Mouse (Mus musculus) kidney, adult 11 months (tissue): Measurements from ENCODE around the gene Epn3.

Experiments
- DNase-seq: peaks from one replicate; pipeline ENCODE4 v3.0.0; 2022

The Epn3 gene

DNA sequence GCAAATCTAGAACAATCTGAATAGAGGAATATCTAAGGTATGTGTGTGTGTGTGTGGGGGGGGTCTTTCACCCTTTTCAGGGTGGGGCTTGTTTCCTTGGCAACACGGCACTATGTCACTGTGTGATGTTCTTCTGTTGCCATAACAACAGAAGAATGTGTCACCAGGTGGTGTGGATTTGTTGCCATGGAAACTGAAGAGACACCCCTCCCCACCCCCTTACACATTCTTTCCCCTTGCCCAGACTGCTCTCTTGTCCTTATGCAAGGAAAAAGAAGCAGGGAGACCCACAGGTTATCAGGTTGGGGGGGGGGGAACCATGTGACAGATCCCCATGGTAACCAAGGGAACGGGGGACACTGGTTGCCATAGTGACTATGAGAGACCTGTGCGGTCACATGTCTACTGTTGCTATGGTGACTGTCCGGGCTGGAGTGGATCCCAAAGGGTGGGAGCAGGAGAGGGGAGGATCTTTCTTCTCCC is 31.2 kb downstream of the Epn3 start:
- no peak for DNase-seq

DNA sequence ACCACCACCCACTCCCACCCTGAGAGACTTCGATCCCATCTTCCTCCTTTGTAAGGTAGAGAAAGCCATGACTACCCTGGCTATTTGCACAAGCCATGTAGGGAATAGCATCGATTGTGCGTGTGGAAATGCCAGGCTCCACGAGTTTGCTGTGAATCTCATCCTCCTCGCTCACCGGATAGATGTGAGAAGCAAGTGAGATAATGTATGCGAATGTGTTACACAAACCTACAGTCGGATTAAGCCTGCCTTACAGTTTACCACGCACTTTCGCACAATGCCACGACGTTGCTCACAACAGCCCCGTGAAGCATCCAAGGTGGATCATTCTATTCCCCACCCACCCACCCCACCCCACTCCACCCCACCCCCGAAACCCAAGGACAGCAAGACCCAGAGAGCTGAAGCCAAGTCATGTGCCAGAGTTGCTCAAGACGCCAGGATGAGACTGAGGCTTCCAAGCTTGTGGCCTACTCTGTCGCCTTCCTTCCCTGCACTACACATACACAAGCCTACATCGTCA is 33.4 kb downstream of the Epn3 start:
- no peak for DNase-seq

DNA sequence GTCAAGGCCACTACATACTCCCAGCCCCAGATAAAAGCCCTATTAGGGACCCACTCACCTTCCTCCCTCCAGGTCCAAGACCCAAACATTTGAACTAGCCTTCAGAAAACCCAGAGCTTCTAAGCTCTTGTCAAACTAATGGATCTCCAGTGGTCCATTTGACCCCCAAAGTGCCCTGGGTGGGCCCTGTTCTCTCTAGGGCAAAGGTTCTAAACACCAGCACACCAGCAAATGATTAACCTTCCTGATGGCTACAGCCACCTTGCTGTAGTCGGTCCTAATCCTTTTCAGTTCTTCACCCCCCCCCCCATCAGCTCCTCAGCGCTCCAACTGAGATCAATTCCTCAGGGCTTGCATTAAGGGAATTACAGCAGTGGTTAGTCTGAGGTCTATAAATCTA is 35.6 kb downstream of the Epn3 start:
- DNase-seq: peak; percentile 58

DNA sequence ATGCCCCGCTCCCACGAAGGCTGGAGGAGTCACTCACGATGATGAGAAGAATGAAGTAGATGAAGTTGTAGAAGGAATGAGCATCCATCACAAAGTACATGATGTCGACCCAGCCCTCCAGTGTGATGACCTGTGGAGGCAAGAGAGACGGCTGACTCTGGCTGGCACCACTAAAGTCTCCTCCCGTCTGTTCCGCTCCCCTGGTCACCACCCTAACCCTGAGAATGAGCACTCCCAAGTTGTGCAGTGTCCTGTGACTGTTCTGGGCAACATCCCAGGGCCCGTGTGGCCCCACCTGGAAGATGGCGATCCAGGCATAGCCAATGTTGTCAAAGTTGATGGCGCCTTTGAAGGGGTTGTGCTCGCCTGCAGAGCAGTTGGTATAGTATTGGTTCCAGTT is 37.9 kb downstream of the Epn3 start:
- DNase-seq: peak; percentile 74

DNA sequence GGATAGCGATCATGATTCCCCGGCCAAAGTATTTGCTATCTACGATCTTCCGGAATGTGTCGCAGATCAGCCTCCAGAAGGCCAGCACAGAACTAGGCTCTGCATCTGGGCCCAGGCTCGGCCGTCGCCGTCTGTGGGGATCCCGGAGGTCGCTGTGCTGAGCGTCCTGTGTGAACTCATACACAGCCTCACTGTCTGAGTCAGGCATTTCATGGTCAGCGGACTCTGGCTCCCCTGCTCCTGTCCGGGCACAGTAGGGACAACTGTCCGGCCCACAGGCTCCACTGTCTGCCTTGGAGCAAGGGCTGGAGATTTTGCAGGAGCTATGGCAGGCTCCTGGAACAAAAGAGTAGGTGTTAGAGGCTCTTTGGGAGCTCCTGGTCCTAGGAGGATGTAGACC is 42.8 kb downstream of the Epn3 start:
- DNase-seq: no peak

DNA sequence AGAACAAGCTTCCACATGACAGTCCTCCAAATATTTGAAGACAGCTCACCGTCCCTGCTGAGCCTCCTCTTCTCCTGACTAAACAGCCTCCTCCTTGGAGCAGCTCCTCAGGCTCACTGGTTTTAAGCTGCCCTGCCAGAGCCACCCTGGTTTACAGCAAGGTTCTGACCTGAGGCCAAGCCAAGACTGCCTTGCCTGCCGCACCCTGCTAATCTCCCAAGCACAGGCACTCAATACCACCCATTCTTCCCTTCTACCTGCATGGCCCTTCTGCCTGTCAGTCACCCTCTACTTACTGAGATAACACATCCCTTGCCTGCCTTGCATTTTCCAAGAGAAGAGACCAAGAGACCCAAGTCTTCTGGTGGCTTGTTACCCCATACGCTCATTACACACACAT is 43.4 kb downstream of the Epn3 start:
- DNase-seq: no peak

DNA sequence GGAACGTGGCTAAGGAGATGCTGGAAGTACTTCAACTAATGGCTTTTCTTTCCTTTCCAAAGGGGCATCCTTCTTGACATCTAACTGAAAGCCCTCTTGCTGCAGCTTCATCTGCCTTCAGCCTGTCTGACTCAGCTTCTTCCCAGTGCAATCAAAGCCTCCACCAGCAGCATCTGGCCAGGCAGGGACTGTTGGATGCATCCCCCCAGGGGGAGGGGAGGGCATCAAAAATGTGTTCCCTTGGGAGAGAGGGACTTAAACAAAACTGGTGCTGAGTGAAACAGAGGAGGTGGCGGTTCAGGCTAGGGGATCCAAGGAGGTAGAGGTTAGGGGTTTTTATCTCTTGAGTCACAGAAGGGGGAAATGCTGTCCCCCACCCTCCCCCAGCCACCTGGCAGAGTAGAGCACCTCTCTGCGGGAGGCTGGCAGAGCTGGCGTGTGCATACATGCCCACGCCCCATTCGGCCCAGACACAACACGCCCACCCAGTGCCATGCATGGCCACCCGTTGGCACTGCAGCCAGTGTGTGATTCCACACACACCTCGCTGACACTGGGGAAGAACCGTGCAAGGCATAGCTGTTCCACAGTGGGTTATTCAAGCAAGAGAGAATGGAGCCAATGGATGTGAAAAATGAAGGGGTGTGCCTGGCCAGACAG is 44.5 kb downstream of the Epn3 start:
- DNase-seq: no peak

DNA sequence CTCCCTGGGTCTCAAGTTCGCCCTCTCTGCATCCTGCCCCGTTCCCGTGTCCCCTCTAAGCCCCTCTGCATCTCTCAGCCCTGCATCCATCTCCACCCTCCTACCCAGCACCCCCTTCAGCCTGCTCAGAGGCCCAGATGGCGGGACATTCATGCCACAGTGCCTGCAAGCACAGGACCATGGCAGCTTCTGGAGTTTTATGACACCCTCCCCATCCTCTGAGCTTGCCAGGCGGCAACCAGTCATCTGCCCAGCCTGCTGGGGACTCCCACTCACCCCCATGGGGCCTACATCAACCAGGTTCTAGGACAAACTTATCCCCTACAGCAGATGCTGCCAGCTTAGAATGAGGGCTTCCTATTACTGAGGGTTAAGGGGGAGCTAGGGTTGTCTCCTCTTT is 45.0 kb downstream of the Epn3 start:
- DNase-seq: no peak

DNA sequence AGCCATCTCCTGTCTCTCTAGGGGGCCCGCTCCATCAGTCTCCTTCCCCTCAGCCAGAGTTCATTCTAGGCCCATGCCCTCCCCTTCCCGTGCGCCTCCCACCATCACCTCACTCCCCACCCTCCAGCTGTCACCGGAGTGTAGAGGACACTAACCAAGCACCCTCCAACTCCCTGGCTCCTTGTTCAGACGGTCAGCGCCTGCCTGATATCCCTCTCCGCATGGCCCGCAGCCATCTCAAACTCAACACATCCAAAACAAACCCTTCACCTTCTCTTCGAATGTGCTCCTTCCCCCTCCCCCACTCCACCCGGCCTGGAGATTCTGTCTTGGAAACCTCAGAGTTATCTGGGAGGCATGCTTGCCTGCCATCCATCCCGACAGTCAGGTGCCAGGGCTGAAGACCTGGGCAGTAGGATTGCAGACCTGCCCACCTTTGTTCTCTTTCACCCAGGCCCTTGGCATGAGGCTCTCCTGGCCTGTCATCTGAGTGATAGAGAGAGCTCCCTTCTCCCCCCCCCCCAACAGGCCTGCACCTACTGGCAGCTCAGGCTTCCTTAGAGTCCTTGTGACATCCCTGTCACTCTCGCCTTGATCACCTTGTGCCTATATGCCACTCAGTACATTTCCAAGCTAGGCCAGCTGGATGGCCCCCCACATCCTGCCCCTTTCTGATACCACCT is 48.5 kb downstream of the Epn3 start:
- DNase-seq: no peak

DNA sequence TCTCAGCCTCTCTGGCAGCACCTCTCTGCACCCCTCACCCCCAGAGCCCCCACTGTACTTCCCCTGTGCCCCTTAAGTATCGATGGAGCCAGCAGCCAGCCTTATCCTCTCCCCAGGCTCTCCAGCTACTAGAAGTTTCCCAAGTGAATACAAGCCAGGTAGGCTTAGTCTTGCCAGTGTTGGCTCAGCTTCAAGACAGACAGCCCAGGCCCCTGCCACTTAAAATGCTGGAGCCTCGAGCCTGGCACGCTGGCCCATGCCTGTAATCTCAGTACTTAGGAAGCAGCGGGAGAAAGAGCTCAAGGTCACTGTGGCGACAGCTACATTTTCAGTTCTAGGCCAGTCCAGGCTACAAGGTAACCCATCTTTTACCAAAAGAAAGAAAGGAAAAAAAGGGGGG is 49.9 kb downstream of the Epn3 start:
- no peak for DNase-seq

DNA sequence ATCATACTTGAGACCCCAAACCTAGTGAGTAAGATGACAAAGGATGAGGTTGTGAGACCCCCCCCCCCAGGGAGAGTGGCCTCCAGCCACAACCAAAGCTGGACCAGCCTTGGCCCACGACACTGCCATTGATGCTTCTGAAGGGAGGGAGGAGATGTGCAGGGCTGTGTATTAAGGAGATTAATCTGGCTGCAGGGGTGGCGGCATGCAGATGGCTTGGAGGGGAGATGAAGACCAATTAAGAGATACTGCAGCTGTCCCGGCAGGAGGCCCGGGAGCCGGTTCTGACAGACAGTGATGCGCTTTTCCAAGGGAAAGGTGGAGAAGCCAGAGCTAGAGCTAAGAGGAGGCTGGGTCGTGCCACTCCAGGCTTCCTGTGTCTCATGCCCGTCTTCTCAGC is 50.5 kb downstream of the Epn3 start:
- no peak for DNase-seq

DNA sequence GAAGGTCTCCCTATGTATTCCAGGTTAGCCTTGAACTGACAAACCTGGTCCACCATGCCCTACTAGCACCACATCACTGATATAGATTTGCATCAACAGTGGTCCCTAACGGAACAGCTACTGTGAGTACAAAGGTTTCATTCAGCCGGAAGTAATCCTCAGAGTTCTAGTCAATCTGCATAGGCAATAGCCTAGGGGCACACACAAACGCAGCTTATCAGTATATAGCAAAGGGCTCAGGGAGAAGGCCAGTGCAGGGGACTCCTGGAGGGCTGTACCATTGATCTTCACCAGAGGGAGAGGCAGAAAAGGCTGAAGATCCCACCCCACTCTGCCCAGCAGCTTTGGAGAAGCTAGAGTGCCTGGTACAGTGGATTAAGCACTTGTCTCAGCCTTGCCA is 52.8 kb downstream of the Epn3 start:
- no peak for DNase-seq

DNA sequence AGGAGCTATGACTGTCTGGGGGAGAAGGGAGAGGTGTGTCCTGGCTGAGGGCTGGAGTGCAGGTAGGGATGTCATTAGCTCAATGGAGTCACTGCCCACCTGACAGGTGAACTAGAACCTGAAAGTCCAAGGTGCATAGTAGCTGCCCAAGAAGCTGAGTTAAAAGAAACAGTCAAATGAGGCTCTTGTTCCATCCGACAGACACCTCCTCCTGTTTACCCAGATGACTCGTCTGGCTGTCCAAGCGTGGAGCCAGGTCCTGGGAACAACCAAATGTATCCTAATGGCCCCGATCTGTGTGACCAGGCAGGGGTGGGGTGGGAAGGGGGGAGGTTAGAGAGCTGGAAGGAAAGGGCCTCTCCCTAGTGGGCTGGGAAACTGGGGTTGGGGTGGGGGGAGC is 54.5 kb downstream of the Epn3 start:
- DNase-seq: peak; percentile 75

DNA sequence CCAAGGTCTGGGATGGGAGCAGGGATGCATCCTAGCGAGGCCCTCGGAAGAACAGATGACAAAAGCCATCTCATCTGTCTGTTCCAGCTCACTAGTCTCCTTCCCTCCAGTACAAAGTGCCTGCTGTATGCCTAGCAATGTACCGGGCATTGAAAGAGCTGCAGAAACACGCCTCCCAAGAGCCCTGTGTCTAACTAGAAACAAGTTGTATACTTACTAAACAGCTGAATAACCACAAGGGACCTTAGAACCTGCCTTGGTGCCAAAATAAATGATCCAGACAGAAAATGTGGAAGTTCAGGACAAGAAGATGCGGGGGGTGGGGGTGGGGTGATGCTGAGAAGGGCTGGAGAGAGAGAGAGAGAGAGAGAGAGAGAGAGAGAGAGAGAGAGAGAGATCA is 54.9 kb downstream of the Epn3 start:
- peak; percentile 63 for DNase-seq

DNA sequence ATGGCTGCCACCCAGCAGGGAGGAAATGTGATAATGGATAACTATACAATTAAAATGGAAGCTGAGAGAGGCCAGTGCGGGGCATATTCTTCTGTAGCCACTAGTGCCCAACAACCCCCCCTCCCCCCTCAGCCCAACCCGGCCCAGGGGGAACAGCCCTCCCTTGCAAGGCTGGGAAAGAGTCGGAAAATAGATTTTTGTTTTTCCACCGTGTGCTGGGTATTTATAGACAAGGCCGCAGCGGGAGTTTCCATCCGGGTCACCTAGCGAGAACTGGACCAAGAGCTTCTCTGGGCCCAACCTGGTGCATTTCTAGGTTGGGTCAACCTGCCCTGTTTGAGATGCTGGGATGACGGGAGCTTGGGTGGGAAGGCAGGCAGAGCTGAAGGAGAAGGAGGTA is 58.0 kb downstream of the Epn3 start:
- DNase-seq: no peak

DNA sequence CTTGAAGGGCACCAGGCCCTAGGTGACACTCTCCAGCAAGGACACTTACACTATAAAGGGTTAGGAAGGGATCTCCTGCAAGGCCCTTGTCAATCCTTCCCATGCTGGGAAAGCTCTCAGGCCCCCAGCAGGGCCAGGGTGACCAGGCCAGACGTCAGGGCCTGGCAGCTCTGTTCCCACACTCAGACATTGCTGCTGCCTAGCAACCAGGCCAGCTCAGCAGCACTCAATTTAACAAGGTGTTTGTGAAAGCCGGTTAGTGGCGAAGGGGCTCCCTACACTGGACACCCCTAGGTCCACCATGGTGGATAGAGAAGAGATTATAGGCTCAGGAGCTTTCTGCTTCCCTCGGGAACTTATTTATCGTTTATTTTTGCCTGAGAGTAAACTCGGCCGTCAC is 58.7 kb downstream of the Epn3 start:
- DNase-seq: no peak

DNA sequence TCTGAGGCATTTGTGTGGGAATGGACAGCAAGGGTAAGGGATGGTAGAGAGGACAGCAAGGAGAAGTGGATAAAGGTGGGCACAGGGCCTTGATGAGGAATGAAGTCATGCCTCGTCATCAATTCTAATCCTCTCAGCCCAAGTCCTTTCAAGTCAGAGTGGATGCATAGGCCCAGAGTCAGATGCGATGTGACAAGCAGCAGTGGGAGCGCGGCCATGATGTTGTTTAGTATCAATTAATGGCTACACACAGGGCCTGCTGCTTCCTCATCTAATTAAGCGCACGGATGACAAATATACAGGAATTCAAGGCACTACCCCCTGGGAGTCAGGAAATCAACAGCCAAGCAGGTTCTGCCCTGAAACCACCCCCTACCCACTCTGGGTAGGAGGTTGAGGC is 59.4 kb downstream of the Epn3 start:
- DNase-seq: no peak
